Mouse (Mus musculus) right cerebral cortex, postnatal 4 days (tissue): ENCODE results near the gene Rab17.

Source experiments
- DNase-seq: peaks from one replicate; pipeline ENCODE4 v3.0.0-alpha.2; 2022

Rab17 gene

GRCm38 (mm10) chr1:90981346-90981745 lies 11.9 kb upstream of the Rab17 start:
- DNase-seq, result no peak

- DNase-seq, result no peak
Measured at GRCm38 (mm10) chr1:90980638-90981330, 11.3 kb upstream of the Rab17 start.

DNA sequence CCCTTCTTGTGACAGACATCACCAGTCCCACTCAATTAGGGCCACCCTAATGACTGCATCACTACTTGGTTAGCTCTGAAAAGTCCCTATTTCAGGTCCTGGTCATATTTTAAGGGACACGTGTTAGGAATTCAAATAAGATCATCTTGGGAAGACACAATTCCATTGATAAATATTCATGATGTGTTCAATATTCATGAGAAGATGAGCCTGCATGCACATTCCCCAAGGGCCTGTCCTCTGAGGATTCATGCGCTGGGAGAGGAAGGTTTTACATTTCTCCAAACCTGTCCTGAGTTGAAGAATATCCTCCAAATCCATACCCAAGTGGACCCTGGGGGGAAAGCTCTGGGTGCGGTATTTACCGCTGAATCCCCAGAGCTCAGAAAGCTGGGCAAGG lies 6.5 kb upstream of the Rab17 start:
- DNase-seq, result no peak

- peak; percentile 31 for DNase-seq
Measured at GRCm38 (mm10) chr1:90974906-90975649, 5.6 kb upstream of the Rab17 start.

DNA sequence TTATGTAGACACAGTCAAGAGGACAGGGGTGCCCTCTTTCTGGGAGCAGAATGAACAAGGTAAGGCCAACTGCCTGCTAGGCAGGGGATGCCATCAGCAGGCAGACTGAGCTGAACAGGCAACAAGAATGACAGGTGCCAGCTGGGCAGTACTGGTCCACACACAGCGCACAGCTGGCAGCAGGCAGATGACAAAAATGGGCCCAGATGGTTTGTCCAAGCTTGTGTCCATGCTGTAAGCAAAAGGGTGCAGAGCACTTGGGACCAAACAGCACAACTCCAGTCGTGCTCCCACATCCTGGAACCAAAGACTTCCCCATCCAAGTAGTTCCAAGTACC lies 4.1 kb upstream of the Rab17 start:
- DNase-seq, result no peak

GRCm38 (mm10) chr1:90972911-90973573 lies 3.6 kb upstream of the Rab17 start:
- DNase-seq, result peak; percentile 99

DNA sequence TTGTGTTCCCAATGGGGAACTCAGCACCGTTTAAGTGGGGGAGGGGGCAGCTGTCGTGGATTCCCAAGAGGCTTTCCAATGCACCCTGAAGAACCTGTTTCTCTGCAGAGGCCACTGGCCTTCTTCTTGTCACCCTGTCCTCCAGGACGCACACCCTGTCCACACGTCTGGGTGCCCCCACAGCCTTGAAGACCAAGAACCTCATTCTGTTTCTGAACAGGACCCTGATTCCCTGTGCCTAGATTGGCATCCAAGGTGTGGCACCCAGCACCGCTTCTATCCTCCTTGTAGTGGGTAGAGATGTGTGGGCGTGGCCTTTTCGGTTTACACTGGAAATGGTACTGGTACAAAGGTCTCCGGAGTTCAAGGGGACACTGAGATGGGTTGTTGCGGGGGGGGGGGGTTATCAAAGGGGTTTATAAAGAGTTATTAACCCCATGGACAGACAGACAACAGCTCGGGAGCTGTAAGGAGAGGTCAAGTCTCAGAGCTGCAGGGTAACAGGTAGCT lies 475 bp upstream of the Rab17 start:
- DNase-seq, result no peak

GRCm38 (mm10) chr1:90968649-90969048 lies 812 bp downstream of the Rab17 start:
- DNase-seq, result no peak

- no peak for DNase-seq
Measured at GRCm38 (mm10) chr1:90967583-90967982, 1.9 kb downstream of the Rab17 start.

- DNase-seq, result no peak
Measured at GRCm38 (mm10) chr1:90962994-90963393, 6.5 kb downstream of the Rab17 start.

GRCm38 (mm10) chr1:90962526-90962925 lies 6.9 kb downstream of the Rab17 start:
- no peak for DNase-seq

GRCm38 (mm10) chr1:90956245-90957096 lies 13.0 kb downstream of the Rab17 start:
- peak; percentile 60 for DNase-seq

DNA sequence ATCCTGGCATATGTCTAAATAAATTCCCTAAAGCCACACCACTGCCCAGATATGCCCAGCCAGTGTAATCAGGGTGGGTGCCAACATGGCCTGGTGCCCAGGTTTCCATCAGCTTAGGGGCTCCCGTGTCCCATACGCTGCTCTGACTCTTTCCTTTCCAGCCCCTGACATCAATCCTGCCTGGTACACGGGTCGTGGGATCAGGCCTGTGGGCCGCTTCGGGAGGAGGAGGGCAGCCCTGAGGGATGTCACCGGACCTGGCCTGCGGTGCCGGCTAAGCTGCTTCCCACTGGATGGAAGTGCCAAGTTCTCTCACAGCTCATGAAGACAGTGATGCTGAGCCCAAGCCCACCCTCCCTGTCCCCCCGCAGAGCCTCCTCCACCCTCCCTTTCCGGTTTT lies 15.8 kb downstream of the Rab17 start:
- DNase-seq, result peak; percentile 33

DNA sequence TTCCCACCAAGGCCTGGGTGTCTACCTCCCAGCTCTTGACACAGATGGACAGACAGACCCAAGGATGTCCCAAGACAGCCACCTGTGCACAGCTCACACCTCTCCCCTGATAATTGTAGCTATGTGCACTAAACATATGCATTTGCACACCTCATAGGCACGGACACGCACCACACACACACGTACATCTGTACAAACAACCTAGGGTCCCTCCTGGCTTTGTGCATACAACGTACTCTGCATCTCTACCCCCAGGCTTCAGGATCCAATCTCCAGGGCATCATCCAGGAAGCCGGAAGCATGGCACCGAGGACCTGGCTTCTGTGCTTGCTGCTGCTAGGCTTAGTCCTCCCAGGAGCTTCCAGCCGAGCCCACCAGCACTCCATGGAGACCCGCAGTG lies 16.7 kb downstream of the Rab17 start, which contains the start of gene Prlh:
Gene Prlh (plus strand): TSS at position 301 of the 400 bp plus-strand sequence.
- no peak for DNase-seq

- DNase-seq, result no peak
Measured at GRCm38 (mm10) chr1:90951670-90952069, 17.8 kb downstream of the Rab17 start.

DNA sequence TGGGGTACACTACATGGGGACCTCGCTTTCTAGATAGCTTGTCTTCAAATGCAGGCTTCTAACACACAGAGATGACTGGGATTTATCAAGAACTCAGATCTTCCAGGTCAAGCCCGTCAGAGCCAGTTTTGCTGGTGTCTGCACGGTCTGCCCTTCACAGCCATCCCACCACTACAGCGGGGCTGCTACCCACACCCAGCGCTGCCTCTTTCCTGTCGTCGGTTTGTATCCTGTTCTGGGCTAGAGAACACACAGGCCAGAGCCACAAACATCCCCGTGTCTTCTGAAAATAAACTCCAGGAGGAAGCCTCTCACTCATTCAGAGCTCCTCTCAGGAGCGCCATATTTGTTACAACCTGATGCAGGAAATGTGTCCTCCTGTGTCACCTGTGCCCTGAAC lies 20.2 kb downstream of the Rab17 start:
- DNase-seq, result no peak

DNA sequence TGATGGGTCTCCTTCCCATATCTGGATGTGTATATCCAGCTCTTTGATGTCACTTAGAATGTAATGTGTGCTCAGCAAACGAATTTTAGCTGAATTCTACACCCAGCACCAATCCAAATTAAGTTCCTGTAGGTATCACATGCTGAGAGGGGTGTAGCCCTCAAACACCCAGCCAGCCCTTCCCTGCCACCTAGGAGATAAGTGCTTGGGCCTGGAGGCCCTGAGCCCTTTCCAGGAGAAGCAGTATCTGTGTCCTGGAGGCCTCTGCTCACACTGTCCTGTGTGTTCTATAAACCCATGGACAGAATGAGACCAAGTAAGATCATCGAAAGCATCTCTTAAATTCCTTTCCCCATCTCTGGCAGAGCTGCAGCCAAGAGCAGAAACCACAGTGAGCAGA lies 22.2 kb downstream of the Rab17 start:
- no peak for DNase-seq

- no peak for DNase-seq
Measured at GRCm38 (mm10) chr1:90945171-90945570, 24.3 kb downstream of the Rab17 start.

GRCm38 (mm10) chr1:90939980-90940379 lies 29.5 kb downstream of the Rab17 start:
- no peak for DNase-seq

GRCm38 (mm10) chr1:90936990-90937389 lies 32.5 kb downstream of the Rab17 start:
- no peak for DNase-seq

DNA sequence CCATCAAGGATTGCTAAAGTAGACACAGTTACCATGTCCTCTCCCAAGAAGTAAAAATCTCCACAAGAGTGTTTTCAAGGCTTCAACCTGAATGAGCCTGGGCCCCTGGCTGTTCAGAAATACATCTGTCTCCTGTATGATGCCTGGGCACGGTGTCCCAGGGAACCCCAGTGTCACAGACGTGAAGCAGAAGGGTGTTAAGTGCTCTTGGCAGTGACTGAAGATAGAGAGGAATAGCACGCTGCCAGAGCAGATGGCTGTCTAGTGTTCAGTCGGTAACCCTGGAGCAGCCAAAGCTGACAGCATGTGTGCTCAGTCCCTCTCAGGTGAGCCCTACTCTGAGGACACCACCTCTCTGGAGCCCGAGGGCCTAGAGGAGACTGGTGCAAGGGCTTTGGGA lies 36.5 kb downstream of the Rab17 start:
- no peak for DNase-seq

GRCm38 (mm10) chr1:90928575-90928934 lies 40.9 kb downstream of the Rab17 start:
- DNase-seq, result peak; percentile 92
